Mouse (Mus musculus): ENCODE results near the gene Btbd6. TPM values are rescaled to one million over a fixed set of nuclear protein-coding genes. Genes with fewer than 3 reads are reported as not detected.

Btbd6 gene
- total RNA-seq, 2 experiments from 2014 or later: 0.68 to 0.84 TPM

Other genes starting within 250 kb of the Btbd6 start
- gene Pld4, start 215.8 kb upstream of the Btbd6 start, total RNA-seq (2015; ENCODE audit: low replicate concordance): 20.1 and 29.9 TPM in 2 replicates
- 8.9 and 14.0 TPM in 2 replicates for gene Pld4, start 215.8 kb upstream of the Btbd6 start, total RNA-seq (2017; ENCODE audit: low replicate concordance)
- 0.36 TPM in 1 of 2 replicates, not detected in the other for gene Ahnak2, start 173.8 kb upstream of the Btbd6 start, total RNA-seq (2015; ENCODE audit: low replicate concordance)
- gene Ahnak2, start 173.8 kb upstream of the Btbd6 start, total RNA-seq (2017; ENCODE audit: low replicate concordance): 0.64 TPM in 1 of 2 replicates, not detected in the other
- not detected in 2 replicates for gene Clba1, start 167.5 kb upstream of the Btbd6 start, total RNA-seq (2015; ENCODE audit: low replicate concordance)
- 0.51 TPM in 1 of 2 replicates, not detected in the other for gene Clba1, start 167.5 kb upstream of the Btbd6 start, total RNA-seq (2017; ENCODE audit: low replicate concordance)
- gene Cdca4, start 147.1 kb upstream of the Btbd6 start, total RNA-seq (2015; ENCODE audit: low replicate concordance): 170 and 180 TPM in 2 replicates
- gene Cdca4, start 147.1 kb upstream of the Btbd6 start, total RNA-seq (2017; ENCODE audit: low replicate concordance): 135 and 144 TPM in 2 replicates
- 1.3 and 5.0 TPM in 2 replicates for gene Gpr132, start 108.3 kb upstream of the Btbd6 start, total RNA-seq (2015; ENCODE audit: low replicate concordance)
- 0.90 and 2.7 TPM in 2 replicates for gene Gpr132, start 108.3 kb upstream of the Btbd6 start, total RNA-seq (2017; ENCODE audit: low replicate concordance)
- not detected in 2 replicates for gene Jag2, start 46.7 kb upstream of the Btbd6 start, total RNA-seq (2015; ENCODE audit: low replicate concordance)
- gene Jag2, start 46.7 kb upstream of the Btbd6 start, total RNA-seq (2017; ENCODE audit: low replicate concordance): 0.26 TPM in 1 of 2 replicates, not detected in the other
- 12.3 TPM in 1 of 2 replicates, not detected in the other for gene Nudt14, start 34.4 kb upstream of the Btbd6 start, total RNA-seq (2015; ENCODE audit: low replicate concordance)
- gene Nudt14, start 34.4 kb upstream of the Btbd6 start, total RNA-seq (2017; ENCODE audit: low replicate concordance): 2.5 and 3.3 TPM in 2 replicates
- 55.1 and 57.4 TPM in 2 replicates for gene Brf1, start 24.2 kb downstream of the Btbd6 start, total RNA-seq (2015; ENCODE audit: low replicate concordance)
- gene Brf1, start 24.2 kb downstream of the Btbd6 start, total RNA-seq (2017; ENCODE audit: low replicate concordance): 172 and 200 TPM in 2 replicates
- 68.3 and 88.3 TPM in 2 replicates for gene Pacs2, start 38.0 kb downstream of the Btbd6 start, total RNA-seq (2015; ENCODE audit: low replicate concordance)
- gene Pacs2, start 38.0 kb downstream of the Btbd6 start, total RNA-seq (2017; ENCODE audit: low replicate concordance): 44.9 and 45.7 TPM in 2 replicates
- gene Tex22, start 98.0 kb downstream of the Btbd6 start, total RNA-seq (2015; ENCODE audit: low replicate concordance): not detected in 2 replicates
- not detected in 2 replicates for gene Tex22, start 98.0 kb downstream of the Btbd6 start, total RNA-seq (2017; ENCODE audit: low replicate concordance)
- 27.2 and 40.4 TPM in 2 replicates for gene Mta1, start 121.8 kb downstream of the Btbd6 start, total RNA-seq (2015; ENCODE audit: low replicate concordance)
- 17.6 and 21.6 TPM in 2 replicates for gene Mta1, start 121.8 kb downstream of the Btbd6 start, total RNA-seq (2017; ENCODE audit: low replicate concordance)
- 22.7 and 54.1 TPM in 2 replicates for gene Crip2, start 163.8 kb downstream of the Btbd6 start, total RNA-seq (2015; ENCODE audit: low replicate concordance)
- gene Crip2, start 163.8 kb downstream of the Btbd6 start, total RNA-seq (2017; ENCODE audit: low replicate concordance): 16.0 and 29.5 TPM in 2 replicates
- gene Crip1, start 169.8 kb downstream of the Btbd6 start, total RNA-seq (2015; ENCODE audit: low replicate concordance): 106 and 143 TPM in 2 replicates
- 93.8 and 176 TPM in 2 replicates for gene Crip1, start 169.8 kb downstream of the Btbd6 start, total RNA-seq (2017; ENCODE audit: low replicate concordance)
- gene Tedc1, start 179.9 kb downstream of the Btbd6 start, total RNA-seq (2015; ENCODE audit: low replicate concordance): 11.3 and 18.7 TPM in 2 replicates
- gene Tedc1, start 179.9 kb downstream of the Btbd6 start, total RNA-seq (2017; ENCODE audit: low replicate concordance): 18.9 and 38.9 TPM in 2 replicates
- gene Tmem121, start 209.4 kb downstream of the Btbd6 start, total RNA-seq (2015; ENCODE audit: low replicate concordance): not detected in 2 replicates
- gene Tmem121, start 209.4 kb downstream of the Btbd6 start, total RNA-seq (2017; ENCODE audit: low replicate concordance): not detected in 2 replicates

Measured in erythroid progenitor cell, adult 5-6 weeks (primary cell).